Mouse (Mus musculus) frontal cortex, adult (tissue): ENCODE data around the gene Mrpl21.
A peak's percentile ranks its signal among the peaks of the same experiment; 100 is the strongest.

Source experiments
- ATAC-seq: cut with Nextera tagmentation; 2 replicates; pipeline ENCODE4 v1.9.2; 2017; ENCODE audit warnings: mild to moderate bottlenecking, moderate library complexity, mixed read lengths; ENCODE audit not compliant: low TSS enrichment

The Mrpl21 gene

GRCm38 (mm10) chr19:3336485-3337255 lies 54.0 kb downstream of the Mrpl21 start:
- no peak for ATAC-seq

GRCm38 (mm10) chr19:3339187-3339586 lies 56.5 kb downstream of the Mrpl21 start:
- no peak for ATAC-seq

GRCm38 (mm10) chr19:3341021-3341420 lies 58.3 kb downstream of the Mrpl21 start:
- peak; percentile 97 for ATAC-seq
